Mouse (Mus musculus) embryonic facial prominence, embryonic 13.5 days (tissue): ENCODE measurements around the gene Nin. TPM values are rescaled to one million over a fixed set of nuclear protein-coding genes. Genes with fewer than 3 reads are reported as not detected.
A peak's percentile ranks its signal among the peaks of the same experiment; 100 is the strongest.

ENCODE experiments used
- ATAC-seq: fragments of 200-750 bp; cut with Nextera tagmentation; 2 replicates; pipeline ENCODE4 v1.8.0; 2017; ENCODE audit warnings: low read depth; ENCODE audit not compliant: insufficient number of reproducible peaks, insufficient read depth, low FRiP score, low TSS enrichment
- H3K27ac ChIP-seq: fragments of 300-500 bp; sonication (generic); 2 replicates; pipeline ENCODE4 v1.5.1; 2015; ENCODE audit warnings: moderate library complexity, mild to moderate bottlenecking, inconsistent platforms
- H3K27me3 ChIP-seq: fragments of 300-500 bp; sonication (generic); 2 replicates; pipeline ENCODE4 v1.6.1; 2015; ENCODE audit warnings: mild to moderate bottlenecking, inconsistent platforms
- H3K36me3 ChIP-seq: fragments of 300-500 bp; sonication (generic); 2 replicates; pipeline ENCODE4 v1.6.1; 2015; ENCODE audit warnings: mild to moderate bottlenecking, inconsistent platforms
- H3K4me1 ChIP-seq: fragments of 300-500 bp; sonication (generic); 2 replicates; pipeline ENCODE4 v1.6.1; 2015; ENCODE audit warnings: inconsistent platforms
- H3K4me2 ChIP-seq: fragments of 300-500 bp; sonication (generic); 2 replicates; pipeline ENCODE4 v1.6.1; 2015; ENCODE audit warnings: moderate library complexity, mild to moderate bottlenecking, inconsistent platforms
- H3K4me3 ChIP-seq: fragments of 300-500 bp; sonication (generic); 2 replicates; pipeline ENCODE4 v1.5.1; 2015; ENCODE audit warnings: mild to moderate bottlenecking, inconsistent platforms
- H3K9ac ChIP-seq: fragments of 300-500 bp; sonication (generic); 2 replicates; pipeline ENCODE4 v1.6.1; 2015; ENCODE audit warnings: mild to moderate bottlenecking, inconsistent platforms
- H3K9me3 ChIP-seq: fragments of 300-500 bp; sonication (generic); 2 replicates; pipeline ENCODE4 v1.6.1; 2016; ENCODE audit warnings: inconsistent platforms
- WGBS: fragments of 180-500 bp; shearing (Covaris S2); methylation state at CpG from one replicate; pipeline ENCODE4 v1.1.7; 2015; ENCODE audit warnings: mixed read lengths; 5-methylcytosine and 5-hydroxymethylcytosine counted together
- polyA plus RNA-seq: library from polyadenylated mRNA; unstranded; fragments of >200 nt; fragmentation: Nextera tagmentation; extraction: Ambion mirVana; gene quantifications from 2 replicates; pipeline ENCODE4 v1.2.1, GENCODE M21; 2015

Gene Nin
- polyA plus RNA-seq, 1 experiment from 2014 or later = 12.0 TPM

DNA sequence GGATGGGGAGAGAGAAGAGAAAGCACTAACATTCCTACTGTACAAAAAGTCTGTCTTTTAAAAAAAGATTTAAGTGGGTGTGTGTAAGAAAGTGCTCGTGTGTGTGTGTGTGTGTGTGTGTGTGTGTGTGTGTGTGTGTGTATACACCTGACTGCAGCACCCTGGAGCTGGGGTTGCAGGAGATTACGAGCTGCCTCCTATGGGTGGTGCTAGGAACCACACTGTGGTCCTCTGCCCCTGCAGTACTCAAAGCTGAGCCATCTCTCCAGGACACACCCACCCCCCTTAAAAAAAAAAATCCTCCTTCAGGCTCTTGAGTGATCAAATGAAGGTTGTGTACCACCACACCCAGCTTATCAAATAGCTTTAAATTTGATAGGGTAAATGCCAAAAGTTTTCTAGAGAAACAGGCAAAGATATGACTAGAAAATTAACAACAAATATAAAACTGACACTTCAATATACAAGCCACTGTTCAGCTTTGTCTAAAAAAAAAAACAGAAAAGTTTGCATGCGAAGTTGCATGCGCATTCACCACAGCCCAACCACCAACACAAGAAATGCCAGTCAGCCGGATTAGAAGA is 27.6 kb upstream of the Nin start:
- H3K27ac ChIP-seq = no peak overlapping the region
- H3K36me3 ChIP-seq = no peaks in the 10 kb centered on the region
- WGBS = 82% methylated on average over 5 of the region's 5 CpGs
- no peaks in the 10 kb centered on the region for H3K9me3 ChIP-seq
- no peak overlapping the region for H3K4me2 ChIP-seq
- no peak for ATAC-seq
- no peak overlapping the region for H3K9ac ChIP-seq
- peaks cover 10% of the 10 kb centered on the region for H3K4me1 ChIP-seq
- no peaks in the 10 kb centered on the region for H3K27me3 ChIP-seq
- H3K4me3 ChIP-seq = no peak overlapping the region

- Histone ChIP-seq H3K27me3 (no peaks in the 10 kb centered on the region), H3K4me1 (peaks cover 10% of the 10 kb centered on the region), H3K4me3 (no peak overlapping the region), H3K9me3 (no peaks in the 10 kb centered on the region), H3K9ac (no peak overlapping the region), H3K36me3 (no peaks in the 10 kb centered on the region), H3K27ac (no peak overlapping the region), H3K4me2 (no peak overlapping the region)
- ATAC-seq = no peak
- WGBS = 87% methylated on average over 5 of the region's 5 CpGs
Measured at GRCm38 (mm10) chr12:70140542-70140941, 27.0 kb upstream of the Nin start.

GRCm38 (mm10) chr12:70139871-70140270 is 26.4 kb upstream of the Nin start:
- H3K4me1 ChIP-seq = peaks cover 7% of the 10 kb centered on the region
- WGBS = 78% methylated on average over 4 of the region's 4 CpGs
- no peak overlapping the region for H3K27ac ChIP-seq
- no peak overlapping the region for H3K4me3 ChIP-seq
- H3K36me3 ChIP-seq = no peaks in the 10 kb centered on the region
- H3K9ac ChIP-seq = no peak overlapping the region
- H3K4me2 ChIP-seq = no peak overlapping the region
- no peaks in the 10 kb centered on the region for H3K27me3 ChIP-seq
- no peak for ATAC-seq
- no peaks in the 10 kb centered on the region for H3K9me3 ChIP-seq

GRCm38 (mm10) chr12:70137626-70138025 is 24.1 kb upstream of the Nin start:
- Histone ChIP-seq H3K4me3 (no peak overlapping the region), H3K27me3 (no peaks in the 10 kb centered on the region), H3K4me2 (no peak overlapping the region), H3K9me3 (no peaks in the 10 kb centered on the region), H3K9ac (no peak overlapping the region), H3K4me1 (0 out of 2 replicates have a peak, but pooled peaks cover 4% of the 10 kb centered on the region), H3K36me3 (no peaks in the 10 kb centered on the region), H3K27ac (no peak overlapping the region)
- 75% methylated on average over 9 of the region's 9 CpGs for WGBS
- ATAC-seq = no peak

- Histone ChIP-seq H3K9ac (no peak overlapping the region), H3K27ac (no peak overlapping the region), H3K4me3 (no peak overlapping the region), H3K9me3 (no peaks in the 10 kb centered on the region), H3K4me1 (peaks cover 5% of the 10 kb centered on the region; the same call in 1 of the 2 replicates), H3K36me3 (no peaks in the 10 kb centered on the region), H3K4me2 (no peak overlapping the region), H3K27me3 (no peaks in the 10 kb centered on the region)
- WGBS = 79% methylated on average over 4 of the region's 4 CpGs
- ATAC-seq = 0 out of 2 replicates have a peak, but pooled peaks have one; percentile 62
Measured at GRCm38 (mm10) chr12:70137095-70137494, 23.6 kb upstream of the Nin start.

DNA sequence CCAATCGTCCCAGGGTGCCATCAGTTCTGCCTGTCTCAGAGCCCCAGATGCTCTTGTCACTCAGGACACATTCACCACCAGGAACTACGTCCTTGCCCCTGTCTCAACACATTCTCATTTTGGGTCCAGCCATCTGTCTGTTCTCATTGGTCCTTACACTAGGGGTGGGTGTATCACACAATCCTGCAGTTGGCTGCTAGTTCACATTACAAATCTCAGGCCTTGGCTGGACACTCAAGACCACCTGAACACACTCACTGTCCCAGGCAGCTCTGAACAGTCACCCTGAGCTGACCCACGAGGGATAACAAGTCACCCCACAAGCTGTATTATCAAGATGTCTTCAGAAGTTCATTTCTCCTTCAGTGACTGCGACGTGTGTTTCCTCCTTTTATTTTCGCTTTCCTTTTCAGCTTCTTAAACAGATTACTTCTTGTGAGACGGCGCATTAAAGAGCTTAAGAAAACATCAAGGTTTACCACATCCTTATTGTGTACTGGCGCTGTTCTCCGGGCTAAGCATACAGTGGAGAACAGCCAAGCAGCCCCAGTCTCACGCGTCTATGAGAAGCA is 22.8 kb upstream of the Nin start:
- Histone ChIP-seq H3K4me1 (peaks cover 8% of the 10 kb centered on the region; the same call in 1 of the 2 replicates), H3K27me3 (no peaks in the 10 kb centered on the region), H3K9me3 (no peaks in the 10 kb centered on the region), H3K36me3 (no peaks in the 10 kb centered on the region), H3K4me3 (no peak overlapping the region), H3K4me2 (no peak overlapping the region), H3K27ac (no peak overlapping the region), H3K9ac (no peak overlapping the region)
- ATAC-seq = no peak
- 70% methylated on average over 12 of the region's 12 CpGs for WGBS

DNA sequence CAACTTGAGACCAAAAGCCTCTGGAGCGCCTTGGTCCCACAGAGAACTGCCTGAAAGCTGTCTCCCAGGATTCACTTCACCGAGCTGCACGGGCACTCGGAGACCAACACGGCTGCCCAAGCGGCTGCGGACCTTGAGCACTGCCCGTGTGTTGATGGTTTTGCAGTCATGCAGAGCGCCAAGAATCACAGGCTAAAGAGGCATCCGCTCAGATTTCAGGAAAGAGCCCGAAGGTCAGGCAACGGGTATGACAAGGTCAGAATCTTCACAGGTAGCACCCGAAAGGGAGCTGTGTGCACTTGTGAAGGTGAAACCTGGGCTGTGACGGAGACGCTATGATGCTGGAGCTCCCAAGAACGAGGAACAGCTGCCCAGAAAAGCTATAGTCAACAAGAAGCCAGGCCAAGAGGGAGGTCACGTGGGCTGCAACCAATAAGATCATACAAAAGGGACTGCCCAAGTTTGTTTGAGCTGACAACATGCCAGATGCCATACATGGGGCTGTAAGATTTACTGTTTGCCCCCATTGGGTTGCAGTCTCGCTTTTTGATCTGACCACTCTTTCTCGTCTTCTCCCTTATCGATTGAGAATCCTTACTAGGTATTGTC is 21.2 kb upstream of the Nin start:
- Histone ChIP-seq H3K4me1 (peaks cover 8% of the 10 kb centered on the region; the same call in 1 of the 2 replicates), H3K9ac (no peak overlapping the region), H3K36me3 (no peaks in the 10 kb centered on the region), H3K4me3 (no peak overlapping the region), H3K4me2 (no peak overlapping the region), H3K27me3 (no peaks in the 10 kb centered on the region), H3K27ac (no peak overlapping the region), H3K9me3 (no peaks in the 10 kb centered on the region)
- ATAC-seq = no peak
- WGBS = 81% methylated on average over 20 of the region's 20 CpGs

- Histone ChIP-seq H3K9me3 (no peaks in the 10 kb centered on the region), H3K27ac (no peak overlapping the region), H3K36me3 (no peaks in the 10 kb centered on the region), H3K4me1 (peaks cover 5% of the 10 kb centered on the region; the same call in 1 of the 2 replicates), H3K9ac (peak overlapping the region; percentile 37; the same call in 1 of the 2 replicates), H3K4me2 (peak overlapping the region; percentile 51), H3K27me3 (no peaks in the 10 kb centered on the region), H3K4me3 (peak overlapping the region; percentile 26)
- no peak for ATAC-seq
- 40% methylated on average over 20 of the region's 20 CpGs for WGBS
Measured at GRCm38 (mm10) chr12:70131042-70131675, 17.6 kb upstream of the Nin start.

DNA sequence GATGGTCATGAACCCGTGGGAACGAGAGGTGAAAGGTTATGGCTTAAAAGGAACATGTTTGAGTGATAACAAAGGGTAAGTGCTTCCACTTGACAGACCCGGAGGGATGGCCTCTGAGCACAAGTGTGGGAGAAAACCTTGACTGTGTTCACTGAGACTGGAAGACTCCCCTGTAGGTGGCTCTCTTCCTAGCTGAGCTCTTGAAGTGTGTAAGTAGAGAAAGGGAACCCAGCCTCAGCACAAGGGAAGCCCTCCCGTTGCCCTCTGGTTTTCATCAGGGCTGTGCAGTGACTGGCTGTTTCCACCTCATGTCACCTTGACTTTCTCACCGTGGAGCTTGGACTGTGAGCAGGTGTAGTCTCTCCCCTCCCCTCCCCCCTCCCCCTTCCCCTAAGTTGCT is 15.6 kb upstream of the Nin start:
- no peaks in the 10 kb centered on the region for H3K36me3 ChIP-seq
- no peak overlapping the region for H3K4me3 ChIP-seq
- no peak overlapping the region for H3K27ac ChIP-seq
- ATAC-seq = no peak
- peaks cover 5% of the 10 kb centered on the region; the same call in 1 of the 2 replicates for H3K4me1 ChIP-seq
- H3K4me2 ChIP-seq = no peak overlapping the region
- 58% methylated on average over 5 of the region's 5 CpGs for WGBS
- no peaks in the 10 kb centered on the region for H3K27me3 ChIP-seq
- H3K9ac ChIP-seq = no peak overlapping the region
- H3K9me3 ChIP-seq = no peaks in the 10 kb centered on the region

- 88% methylated on average over 4 of the region's 4 CpGs for WGBS
- no peaks in the 10 kb centered on the region for H3K27me3 ChIP-seq
- no peak overlapping the region for H3K9ac ChIP-seq
- H3K4me3 ChIP-seq = no peak overlapping the region
- H3K36me3 ChIP-seq = no peaks in the 10 kb centered on the region
- no peak overlapping the region for H3K27ac ChIP-seq
- no peak for ATAC-seq
- H3K4me1 ChIP-seq = no peaks in the 10 kb centered on the region
- no peaks in the 10 kb centered on the region for H3K9me3 ChIP-seq
- no peak overlapping the region for H3K4me2 ChIP-seq
Measured at GRCm38 (mm10) chr12:70126626-70127025, 13.1 kb upstream of the Nin start.

GRCm38 (mm10) chr12:70119552-70119951 is 6.0 kb upstream of the Nin start:
- 57% methylated on average over 2 of the region's 2 CpGs for WGBS
- Histone ChIP-seq H3K4me1 (no peaks in the 10 kb centered on the region), H3K9me3 (no peaks in the 10 kb centered on the region), H3K9ac (no peak overlapping the region), H3K4me2 (no peak overlapping the region), H3K27ac (no peak overlapping the region), H3K36me3 (no peaks in the 10 kb centered on the region), H3K27me3 (no peaks in the 10 kb centered on the region), H3K4me3 (no peak overlapping the region)
- ATAC-seq = no peak
